Mouse (Mus musculus): ENCODE measurements at regions not wholly inside any gene's neighbourhood (a gene's known extent, or its start where the extent isn't known, plus 50 kb on each side); places are given as distances from the start of the nearest gene placed in this dataset.

GRCm38 (mm10) chr2:172782686-172783085, 157.4 kb downstream of the Bmp7 start:
- 0 out of 2 replicates have a peak, but pooled peaks cover 3% of the 10 kb centered on the region for H3K9me3 ChIP-seq
- ATAC-seq (replicated peaks): no peak
- H3K4me1 ChIP-seq: 0 out of 2 replicates have a peak, but pooled peaks cover 3% of the 10 kb centered on the region
- WGBS: 86% methylated on average over 10 of the region's 10 CpGs
- no peak overlapping the region for H3K4me2 ChIP-seq (replicated peaks)
- no peak overlapping the region for H3K9ac ChIP-seq (replicated peaks)
- no peak overlapping the region for H3K27ac ChIP-seq (replicated peaks)
- H3K27me3 ChIP-seq: peaks cover 16% of the 10 kb centered on the region
- H3K4me3 ChIP-seq: no peak overlapping the region
- no peaks in the 10 kb centered on the region for H3K36me3 ChIP-seq

DNA sequence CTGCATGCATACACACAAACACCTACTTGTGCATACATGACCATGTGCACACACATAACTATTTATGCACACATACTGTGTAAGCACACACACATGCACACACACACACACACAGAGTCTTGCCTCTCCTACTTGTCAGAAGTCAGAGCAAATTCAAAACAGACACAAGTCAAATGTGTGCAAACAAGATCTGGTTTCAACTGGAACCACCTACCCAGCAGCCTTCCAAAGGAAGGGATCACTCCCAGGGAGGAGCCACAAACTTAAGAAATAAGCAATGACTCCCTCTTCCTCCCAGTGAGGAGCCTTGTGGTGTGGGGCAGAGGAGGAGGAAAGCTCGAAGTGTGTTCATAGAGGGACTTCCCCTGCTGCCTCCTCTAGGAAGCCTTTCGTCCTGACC, 153.8 kb downstream of the Bmp7 start:
- Histone ChIP-seq H3K4me3 (no peak overlapping the region), H3K27me3 (peaks cover 20% of the 10 kb centered on the region), H3K4me1 (peaks cover 17% of the 10 kb centered on the region), H3K27ac (replicated peaks) (no peak overlapping the region), H3K36me3 (no peaks in the 10 kb centered on the region), H3K9ac (replicated peaks) (no peak overlapping the region), H3K4me2 (replicated peaks) (no peak overlapping the region), H3K9me3 (0 out of 2 replicates have a peak, but pooled peaks cover 3% of the 10 kb centered on the region)
- WGBS: 50% methylated on average over 2 of the region's 2 CpGs
- no peak for ATAC-seq (replicated peaks)

GRCm38 (mm10) chr2:172787203-172787944, 152.7 kb downstream of the Bmp7 start:
- Histone ChIP-seq H3K27ac (replicated peaks) (no peak overlapping the region), H3K4me2 (replicated peaks) (peak overlapping the region; percentile 35), H3K9ac (replicated peaks) (no peak overlapping the region), H3K9me3 (0 out of 2 replicates have a peak, but pooled peaks cover 3% of the 10 kb centered on the region), H3K4me1 (peaks cover 18% of the 10 kb centered on the region), H3K36me3 (no peaks in the 10 kb centered on the region), H3K27me3 (peaks cover 20% of the 10 kb centered on the region), H3K4me3 (peak overlapping the region; percentile 14; the same call in 1 of the 2 replicates)
- WGBS: 41% methylated on average over 30 of the region's 30 CpGs
- ATAC-seq (replicated peaks): no peak

DNA sequence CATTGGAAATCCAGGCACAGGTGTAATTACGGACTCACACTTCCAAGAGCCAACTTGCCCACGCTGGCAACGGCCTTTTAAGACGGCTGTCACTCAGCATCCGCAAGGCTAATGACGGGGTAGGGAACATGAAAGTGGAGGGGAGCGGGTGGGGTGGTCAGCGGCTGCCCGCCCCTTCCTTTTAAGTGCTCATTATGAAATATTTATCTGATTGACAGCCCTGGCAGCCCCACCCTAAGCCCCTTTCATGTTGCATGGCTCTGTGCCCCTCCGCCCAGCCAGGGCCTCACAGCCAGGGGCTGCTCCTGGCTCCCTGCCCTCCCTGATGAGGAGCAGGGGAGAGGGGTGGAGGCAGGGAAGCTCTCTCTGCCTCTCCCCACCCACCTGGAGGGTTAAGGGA, 150.9 kb downstream of the Bmp7 start:
- peaks cover 20% of the 10 kb centered on the region for H3K27me3 ChIP-seq
- H3K36me3 ChIP-seq: no peaks in the 10 kb centered on the region
- H3K4me2 ChIP-seq (replicated peaks): peak overlapping the region; percentile 29
- no peak overlapping the region for H3K27ac ChIP-seq (replicated peaks)
- WGBS: 4% methylated on average over 10 of the region's 10 CpGs
- H3K9me3 ChIP-seq: no peaks in the 10 kb centered on the region
- no peak overlapping the region for H3K4me3 ChIP-seq
- H3K4me1 ChIP-seq: peaks cover 25% of the 10 kb centered on the region
- no peak overlapping the region for H3K9ac ChIP-seq (replicated peaks)
- peak; percentile 78 for ATAC-seq (replicated peaks)

DNA sequence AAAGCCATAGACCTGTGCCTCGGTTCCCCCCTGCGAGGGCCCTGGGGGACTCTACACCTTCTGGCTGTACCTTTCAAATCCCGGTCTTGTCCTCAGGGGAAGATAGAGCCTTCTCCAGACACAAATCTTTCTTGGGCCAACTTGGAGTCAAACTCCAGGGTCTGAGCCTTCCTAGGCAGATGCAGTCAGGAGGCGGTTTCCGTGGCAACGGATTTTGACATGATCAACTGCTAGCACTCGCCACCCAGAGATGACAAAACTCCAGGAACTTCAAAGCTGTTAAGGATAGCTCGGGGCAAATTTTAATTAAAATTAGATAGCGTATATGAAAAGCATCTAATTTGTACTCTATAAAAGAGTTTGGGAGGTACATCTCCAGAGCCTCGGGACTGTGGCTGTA, 147.6 kb downstream of the Bmp7 start:
- peaks cover 5% of the 10 kb centered on the region; the same call in 1 of the 2 replicates for H3K27me3 ChIP-seq
- 50% methylated on average over 10 of the region's 10 CpGs for WGBS
- H3K9ac ChIP-seq (replicated peaks): no peak overlapping the region
- no peak for ATAC-seq (replicated peaks)
- no peak overlapping the region for H3K4me3 ChIP-seq
- H3K4me2 ChIP-seq (replicated peaks): no peak overlapping the region
- H3K36me3 ChIP-seq: no peaks in the 10 kb centered on the region
- H3K4me1 ChIP-seq: peaks cover 24% of the 10 kb centered on the region
- H3K27ac ChIP-seq (replicated peaks): no peak overlapping the region
- H3K9me3 ChIP-seq: no peaks in the 10 kb centered on the region

DNA sequence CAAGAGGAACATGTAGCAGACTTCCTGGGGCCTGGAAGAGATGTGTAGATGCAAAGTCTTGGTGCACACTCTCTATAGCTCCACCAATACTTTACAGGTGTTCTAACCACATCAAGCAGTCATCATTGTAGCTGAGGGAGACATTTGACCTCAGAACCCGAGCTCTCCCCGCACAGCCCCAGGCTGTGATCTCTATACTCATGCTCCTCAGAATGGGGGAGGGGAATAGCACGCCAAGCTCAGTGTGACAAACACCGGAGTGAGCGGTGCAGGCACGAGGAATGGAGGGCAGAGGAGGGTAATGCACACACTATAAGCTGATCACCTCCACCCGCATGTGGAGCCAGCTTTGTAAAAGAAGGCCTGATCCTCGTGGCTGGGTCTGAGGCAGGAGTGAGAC, 146.1 kb downstream of the Bmp7 start:
- H3K27me3 ChIP-seq: no peaks in the 10 kb centered on the region
- peaks cover 17% of the 10 kb centered on the region for H3K4me1 ChIP-seq
- H3K9ac ChIP-seq (replicated peaks): no peak overlapping the region
- H3K36me3 ChIP-seq: no peaks in the 10 kb centered on the region
- no peak overlapping the region for H3K27ac ChIP-seq (replicated peaks)
- H3K4me2 ChIP-seq (replicated peaks): no peak overlapping the region
- 81% methylated on average over 8 of the region's 8 CpGs for WGBS
- H3K4me3 ChIP-seq: no peak overlapping the region
- no peaks in the 10 kb centered on the region for H3K9me3 ChIP-seq
- no peak for ATAC-seq (replicated peaks)

GRCm38 (mm10) chr2:172794771-172795170, 145.3 kb downstream of the Bmp7 start:
- ATAC-seq (replicated peaks): no peak
- Histone ChIP-seq H3K4me1 (peaks cover 9% of the 10 kb centered on the region; the same call in 1 of the 2 replicates), H3K9ac (replicated peaks) (no peak overlapping the region), H3K4me2 (replicated peaks) (no peak overlapping the region), H3K9me3 (no peaks in the 10 kb centered on the region), H3K27me3 (no peaks in the 10 kb centered on the region), H3K36me3 (no peaks in the 10 kb centered on the region), H3K4me3 (no peak overlapping the region), H3K27ac (replicated peaks) (no peak overlapping the region)
- WGBS: 87% methylated on average over 10 of the region's 10 CpGs

- H3K27ac ChIP-seq (replicated peaks): no peak overlapping the region
- ATAC-seq (replicated peaks): no peak
- H3K9ac ChIP-seq (replicated peaks): no peak overlapping the region
- no peak overlapping the region for H3K4me3 ChIP-seq
- WGBS: 70% methylated on average over 6 of the region's 6 CpGs
- H3K9me3 ChIP-seq: no peaks in the 10 kb centered on the region
- no peaks in the 10 kb centered on the region for H3K27me3 ChIP-seq
- H3K36me3 ChIP-seq: no peaks in the 10 kb centered on the region
- H3K4me2 ChIP-seq (replicated peaks): no peak overlapping the region
- peaks cover 8% of the 10 kb centered on the region; the same call in 1 of the 2 replicates for H3K4me1 ChIP-seq
Measured at GRCm38 (mm10) chr2:172796104-172796503, 144.0 kb downstream of the Bmp7 start.

GRCm38 (mm10) chr2:172796955-172797354, 143.2 kb downstream of the Bmp7 start:
- ATAC-seq (replicated peaks): no peak
- 27% methylated on average over 6 of the region's 6 CpGs for WGBS
- H3K27me3 ChIP-seq: no peaks in the 10 kb centered on the region
- no peak overlapping the region for H3K9ac ChIP-seq (replicated peaks)
- no peaks in the 10 kb centered on the region for H3K36me3 ChIP-seq
- peaks cover 8% of the 10 kb centered on the region; the same call in 1 of the 2 replicates for H3K4me1 ChIP-seq
- no peaks in the 10 kb centered on the region for H3K9me3 ChIP-seq
- no peak overlapping the region for H3K4me2 ChIP-seq (replicated peaks)
- no peak overlapping the region for H3K27ac ChIP-seq (replicated peaks)
- no peak overlapping the region for H3K4me3 ChIP-seq

DNA sequence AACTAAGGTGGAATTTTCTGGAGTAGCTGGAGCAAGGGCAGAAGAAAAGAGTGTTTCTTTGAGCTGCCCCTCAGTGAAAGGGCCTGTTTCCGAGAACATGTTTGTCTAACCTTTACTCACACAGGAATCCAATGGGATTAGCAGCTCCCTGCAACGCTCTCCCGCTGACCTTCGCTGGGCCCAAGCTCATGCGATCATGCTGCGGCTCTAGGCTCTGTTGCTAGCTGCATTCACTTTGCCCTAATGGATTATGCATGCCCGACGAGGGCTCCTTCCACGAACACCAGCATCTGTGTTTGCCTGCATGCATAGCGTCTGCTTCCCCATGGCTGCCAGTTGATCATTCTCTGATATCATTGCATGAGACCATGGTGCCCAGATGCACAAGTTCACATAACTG, 140.2 kb downstream of the Bmp7 start:
- WGBS: 32% methylated on average over 10 of the region's 10 CpGs
- H3K36me3 ChIP-seq: no peaks in the 10 kb centered on the region
- no peak overlapping the region for H3K9ac ChIP-seq (replicated peaks)
- ATAC-seq (replicated peaks): no peak
- H3K9me3 ChIP-seq: no peaks in the 10 kb centered on the region
- no peaks in the 10 kb centered on the region for H3K27me3 ChIP-seq
- H3K4me1 ChIP-seq: no peaks in the 10 kb centered on the region
- H3K27ac ChIP-seq (replicated peaks): no peak overlapping the region
- no peak overlapping the region for H3K4me2 ChIP-seq (replicated peaks)
- H3K4me3 ChIP-seq: no peak overlapping the region

- 70% methylated on average over 9 of the region's 9 CpGs for WGBS
- H3K27ac ChIP-seq (replicated peaks): no peak overlapping the region
Measured at GRCm38 (mm10) chr2:172800801-172801200, 139.3 kb downstream of the Bmp7 start.

DNA sequence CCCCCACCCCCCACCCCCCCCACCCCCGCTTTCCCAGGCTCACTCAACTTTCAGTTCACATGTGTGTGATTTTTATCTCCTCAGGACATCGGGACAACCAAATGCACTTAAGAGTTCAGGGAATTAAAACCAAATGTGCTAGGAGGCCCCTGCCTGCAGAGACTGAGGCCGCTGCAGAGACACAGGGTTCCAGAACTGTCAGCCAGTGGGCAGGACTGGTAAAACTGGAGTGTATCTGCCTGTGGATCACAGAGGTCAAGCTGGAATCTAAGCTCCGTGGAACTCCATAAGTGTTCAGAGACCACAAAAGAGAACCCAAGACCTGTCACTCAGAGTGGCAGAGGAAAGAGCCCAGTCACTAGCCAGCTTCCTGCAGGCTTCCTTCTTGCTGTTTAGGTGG, 138.3 kb downstream of the Bmp7 start:
- Histone ChIP-seq H3K9ac (replicated peaks) (no peak overlapping the region), H3K4me3 (no peak overlapping the region), H3K36me3 (no peaks in the 10 kb centered on the region), H3K4me1 (no peaks in the 10 kb centered on the region), H3K9me3 (no peaks in the 10 kb centered on the region), H3K4me2 (replicated peaks) (no peak overlapping the region), H3K27ac (replicated peaks) (no peak overlapping the region), H3K27me3 (no peaks in the 10 kb centered on the region)
- 49% methylated on average over 3 of the region's 4 CpGs for WGBS
- ATAC-seq (replicated peaks): no peak

More at GRCm38 (mm10) chr2:172800801-172801200, 139.3 kb downstream of the Bmp7 start:
- H3K9ac ChIP-seq (replicated peaks): no peak overlapping the region
- no peak overlapping the region for H3K4me3 ChIP-seq
- H3K36me3 ChIP-seq: no peaks in the 10 kb centered on the region
- no peak overlapping the region for H3K4me2 ChIP-seq (replicated peaks)
- no peaks in the 10 kb centered on the region for H3K9me3 ChIP-seq
- H3K4me1 ChIP-seq: no peaks in the 10 kb centered on the region
- no peak for ATAC-seq (replicated peaks)
- no peaks in the 10 kb centered on the region for H3K27me3 ChIP-seq

DNA sequence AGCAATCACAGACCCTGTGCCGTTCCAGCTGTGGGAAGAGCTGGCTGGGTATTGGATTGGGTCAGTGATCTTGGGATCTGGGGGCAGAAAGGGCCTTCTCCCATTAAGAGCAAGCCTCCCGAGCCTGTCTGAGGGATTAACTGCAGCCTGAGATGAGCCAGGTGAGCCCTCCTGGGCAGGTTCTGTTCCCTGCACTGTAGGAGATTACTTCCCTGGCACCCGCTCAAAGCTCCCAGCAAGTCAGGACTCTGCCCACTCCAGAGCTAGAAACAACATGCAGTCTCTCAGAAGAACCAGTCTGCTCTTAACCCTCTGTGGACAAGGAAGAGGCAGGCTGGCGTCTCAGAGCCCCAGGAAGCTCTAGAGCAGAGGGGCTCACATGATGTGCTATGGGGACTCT, 132.7 kb downstream of the Bmp7 start:
- WGBS: 54% methylated on average over 4 of the region's 4 CpGs
- Histone ChIP-seq H3K9ac (replicated peaks) (no peak overlapping the region), H3K27ac (replicated peaks) (no peak overlapping the region), H3K4me1 (no peaks in the 10 kb centered on the region), H3K27me3 (no peaks in the 10 kb centered on the region), H3K9me3 (no peaks in the 10 kb centered on the region), H3K4me2 (replicated peaks) (no peak overlapping the region), H3K36me3 (no peaks in the 10 kb centered on the region), H3K4me3 (no peak overlapping the region)
- ATAC-seq (replicated peaks): no peak
